Mouse (Mus musculus): ENCODE measurements around the gene 1600014C10Rik. TPM values are rescaled to one million over a fixed set of nuclear protein-coding genes. Genes with fewer than 3 reads are reported as not detected.

1600014C10Rik gene
- polyA plus RNA-seq, 2 experiments: 4.7 to 10.3 TPM

GRCm38 (mm10) chr7:38191571-38191970 lies 8.6 kb downstream of the 1600014C10Rik start:
- Histone ChIP-seq H3K4me1 (replicated peaks; ENCODE audit: control insufficient read depth in 2 of 2, insufficient read depth in 2 of 2, low read length in 1 of 2) (peaks cover 0 to 5% of the 10 kb centered on the region in 2 experiments; a peak in 1 of 4 replicates), H3K4me2 (ENCODE audit: low read depth) (no peak overlapping the region), H3K9me3 (ENCODE audit: control insufficient read depth, low read length) (no peaks in the 10 kb centered on the region), H3K27ac (no peak overlapping the region), H3K4me3 (ENCODE audit: insufficient read depth in 1 of 2, low read depth in 2 of 2, low read length in 2 of 2) (no peak overlapping the region), H3K27me3 (ENCODE audit: control insufficient read depth, insufficient read depth, low read length) (no peaks in the 10 kb centered on the region), H3K9ac (replicated peaks) (no peak overlapping the region), H3K36me3 (replicated peaks; ENCODE audit: control insufficient read depth, insufficient read depth, low read depth) (no peaks in the 10 kb centered on the region)
- ATAC-seq (ENCODE audit: insufficient read depth) (no peak), DNase-seq (ENCODE audit: low read depth in 3 of 3, low spot score in 3 of 3) (no peak)
- TF ChIP-seq EP300 (IDR thresholded peaks at IDR 0.05; ENCODE audit: low read depth) (no peak), CTCF (IDR thresholded peaks at IDR 0.05; ENCODE audit: low read depth) (peak; percentile 63)
- WGBS (ENCODE audit: insufficient replicate concordance): 53% methylated on average over 10 of the region's 10 CpGs

- ATAC-seq (ENCODE audit: insufficient read depth) (no peak), DNase-seq (ENCODE audit: low read depth in 3 of 3, low spot score in 3 of 3) (no peak)
- Histone ChIP-seq H3K36me3 (replicated peaks; ENCODE audit: control insufficient read depth, insufficient read depth, low read depth) (no peaks in the 10 kb centered on the region), H3K4me2 (ENCODE audit: low read depth) (no peak overlapping the region), H3K27me3 (ENCODE audit: control insufficient read depth, insufficient read depth, low read length) (no peaks in the 10 kb centered on the region), H3K9me3 (ENCODE audit: control insufficient read depth, low read length) (no peaks in the 10 kb centered on the region), H3K27ac (no peak overlapping the region), H3K4me1 (replicated peaks; ENCODE audit: control insufficient read depth in 2 of 2, insufficient read depth in 2 of 2, low read length in 1 of 2) (no peaks in the 10 kb centered on the region), H3K4me3 (ENCODE audit: insufficient read depth in 1 of 2, low read depth in 2 of 2, low read length in 2 of 2) (no peak overlapping the region), H3K9ac (replicated peaks) (no peak overlapping the region)
- TF ChIP-seq EP300 (IDR thresholded peaks at IDR 0.05; ENCODE audit: low read depth) (no peak), CTCF (IDR thresholded peaks at IDR 0.05; ENCODE audit: low read depth) (no peak)
- 51% methylated on average over 8 of the region's 8 CpGs for WGBS (ENCODE audit: insufficient replicate concordance)
Measured at GRCm38 (mm10) chr7:38199907-38200605, 17.0 kb downstream of the 1600014C10Rik start.

- Histone ChIP-seq H3K4me1 (replicated peaks; ENCODE audit: control insufficient read depth in 2 of 2, insufficient read depth in 2 of 2, low read length in 1 of 2) (no peaks in the 10 kb centered on the region), H3K27me3 (ENCODE audit: control insufficient read depth, insufficient read depth, low read length) (no peaks in the 10 kb centered on the region), H3K36me3 (replicated peaks; ENCODE audit: control insufficient read depth, insufficient read depth, low read depth) (no peaks in the 10 kb centered on the region), H3K4me2 (ENCODE audit: low read depth) (peak overlapping the region; percentile 12; the same call in 1 of the 2 replicates), H3K27ac (no peak overlapping the region), H3K9ac (replicated peaks) (no peak overlapping the region), H3K9me3 (ENCODE audit: control insufficient read depth, low read length) (no peaks in the 10 kb centered on the region), H3K4me3 (ENCODE audit: insufficient read depth in 1 of 2, low read depth in 2 of 2, low read length in 2 of 2) (no peak overlapping the region)
- WGBS (ENCODE audit: insufficient replicate concordance): 5% methylated on average over 28 of the region's 28 CpGs
- DNase-seq (ENCODE audit: low read depth in 3 of 3, low spot score in 3 of 3) (peak; percentile 47 to 57 (median 54)), ATAC-seq (ENCODE audit: insufficient read depth) (peak; percentile 76)
- peak; percentile 99 for TF ChIP-seq CTCF (IDR thresholded peaks at IDR 0.05; ENCODE audit: low read depth)
- no peak for TF ChIP-seq EP300 (IDR thresholded peaks at IDR 0.05; ENCODE audit: low read depth)
Measured at GRCm38 (mm10) chr7:38200606-38201289, 17.7 kb downstream of the 1600014C10Rik start.

GRCm38 (mm10) chr7:38201290-38201658 lies 18.3 kb downstream of the 1600014C10Rik start:
- 27% methylated on average over 3 of the region's 3 CpGs for WGBS (ENCODE audit: insufficient replicate concordance)
- no peak for TF ChIP-seq EP300 (IDR thresholded peaks at IDR 0.05; ENCODE audit: low read depth)
- no peak for TF ChIP-seq CTCF (IDR thresholded peaks at IDR 0.05; ENCODE audit: low read depth)
- Histone ChIP-seq H3K4me1 (replicated peaks; ENCODE audit: control insufficient read depth in 2 of 2, insufficient read depth in 2 of 2, low read length in 1 of 2) (no peaks in the 10 kb centered on the region), H3K9me3 (ENCODE audit: control insufficient read depth, low read length) (no peaks in the 10 kb centered on the region), H3K4me2 (ENCODE audit: low read depth) (no peak overlapping the region), H3K4me3 (ENCODE audit: insufficient read depth in 1 of 2, low read depth in 2 of 2, low read length in 2 of 2) (no peak overlapping the region), H3K36me3 (replicated peaks; ENCODE audit: control insufficient read depth, insufficient read depth, low read depth) (no peaks in the 10 kb centered on the region), H3K27me3 (ENCODE audit: control insufficient read depth, insufficient read depth, low read length) (no peaks in the 10 kb centered on the region), H3K27ac (no peak overlapping the region), H3K9ac (replicated peaks) (no peak overlapping the region)
- ATAC-seq (ENCODE audit: insufficient read depth) (no peak), DNase-seq (ENCODE audit: low read depth in 3 of 3, low spot score in 3 of 3) (no peak)

GRCm38 (mm10) chr7:38204314-38204713 lies 21.3 kb downstream of the 1600014C10Rik start:
- Histone ChIP-seq H3K27ac (no peak overlapping the region), H3K9ac (replicated peaks) (no peak overlapping the region), H3K4me3 (ENCODE audit: insufficient read depth in 1 of 2, low read depth in 2 of 2, low read length in 2 of 2) (no peak overlapping the region), H3K27me3 (ENCODE audit: control insufficient read depth, insufficient read depth, low read length) (no peaks in the 10 kb centered on the region), H3K36me3 (replicated peaks; ENCODE audit: control insufficient read depth, insufficient read depth, low read depth) (no peaks in the 10 kb centered on the region), H3K4me1 (replicated peaks; ENCODE audit: control insufficient read depth in 2 of 2, insufficient read depth in 2 of 2, low read length in 1 of 2) (no peaks in the 10 kb centered on the region; a peak in 1 of 4 replicates), H3K4me2 (ENCODE audit: low read depth) (no peak overlapping the region), H3K9me3 (ENCODE audit: control insufficient read depth, low read length) (no peaks in the 10 kb centered on the region)
- no peak for DNase-seq (ENCODE audit: low read depth in 3 of 3, low spot score in 3 of 3)
- TF ChIP-seq CTCF (IDR thresholded peaks at IDR 0.05; ENCODE audit: low read depth) (peak; percentile 43), EP300 (IDR thresholded peaks at IDR 0.05; ENCODE audit: low read depth) (no peak)
- no peak for ATAC-seq (ENCODE audit: insufficient read depth)
- 64% methylated on average over 6 of the region's 6 CpGs for WGBS (ENCODE audit: insufficient replicate concordance)
